Mouse (Mus musculus): ENCODE data around the gene Ostf1. TPM values are rescaled to one million over a fixed set of nuclear protein-coding genes. Genes with fewer than 3 reads are reported as not detected.
"Not testable (repeated sequence)": the region's sequence is repeated elsewhere in the genome, so short reads cannot be mapped to it uniquely, and the experiment has no call there.

Gene Ostf1
- total RNA-seq, 1 experiment from 2014 or later = 125 TPM

DNA sequence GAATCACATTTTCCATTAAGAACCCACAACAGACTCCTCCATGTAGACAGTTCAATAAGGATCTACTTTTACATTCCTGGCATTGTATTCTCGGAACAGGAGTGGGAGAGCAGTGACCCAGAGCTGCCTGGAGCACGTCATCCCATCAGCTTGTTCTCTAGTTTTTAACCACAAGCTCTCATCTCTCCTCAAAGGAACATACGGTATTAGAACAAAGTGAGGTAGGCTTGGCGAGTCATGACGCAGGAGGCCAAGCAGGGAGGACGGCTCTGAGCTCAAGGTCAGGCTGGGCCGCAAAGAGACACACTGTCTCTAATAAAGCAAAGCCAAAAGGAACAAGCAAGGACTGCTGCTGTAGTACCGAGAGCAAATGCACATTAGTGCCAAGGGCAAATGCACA lies 32.6 kb downstream of the Ostf1 start:
- peak; percentile 31 for DNase-seq

GRCm38 (mm10) chr19:18598265-18598926 lies 33.2 kb downstream of the Ostf1 start:
- DNase-seq = no peak

GRCm38 (mm10) chr19:18597772-18598171 lies 33.9 kb downstream of the Ostf1 start:
- no peak for DNase-seq

DNA sequence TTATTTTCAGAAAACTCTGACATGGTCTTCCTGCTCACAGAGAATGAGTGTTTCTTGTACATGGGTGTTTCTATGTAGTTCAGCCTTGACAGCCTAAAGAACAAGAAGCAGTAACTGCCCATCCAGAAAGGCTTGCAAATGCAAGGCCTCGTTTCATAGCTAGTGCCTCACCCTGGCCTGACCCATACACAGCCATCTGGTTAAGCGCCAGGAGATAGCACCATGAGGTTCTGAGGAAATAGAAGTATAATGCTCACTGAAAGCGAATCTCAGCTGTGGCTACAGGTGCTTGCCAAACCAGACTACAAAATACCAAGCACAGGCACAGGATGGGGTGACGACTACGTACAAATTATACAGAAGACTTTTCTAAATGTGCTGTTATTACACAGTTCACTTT lies 34.7 kb downstream of the Ostf1 start:
- no peak for DNase-seq

GRCm38 (mm10) chr19:18593722-18594121 lies 37.9 kb downstream of the Ostf1 start:
- no peak for DNase-seq

GRCm38 (mm10) chr19:18592919-18593318 lies 38.7 kb downstream of the Ostf1 start:
- DNase-seq = no peak

- no peak for DNase-seq
Measured at GRCm38 (mm10) chr19:18590942-18591354, 40.7 kb downstream of the Ostf1 start.

DNA sequence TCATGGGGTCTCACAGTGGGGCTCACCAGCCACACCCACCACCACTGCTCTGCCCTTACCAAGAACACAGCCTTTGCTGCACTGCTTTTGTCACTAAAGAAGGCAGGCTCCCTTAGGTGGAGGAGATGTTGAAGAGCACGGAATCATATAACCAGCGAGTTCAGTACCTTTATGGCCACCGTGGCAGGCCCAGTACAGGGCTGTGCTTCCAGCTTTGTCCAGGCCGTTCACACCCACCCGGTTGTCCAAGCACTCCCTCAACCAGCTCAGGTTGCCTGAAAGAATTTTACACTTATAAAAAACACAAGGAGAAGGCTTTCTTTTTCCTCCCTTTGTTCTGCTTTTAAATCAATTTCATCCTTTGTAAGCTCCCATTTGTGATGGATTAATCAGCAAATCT lies 41.4 kb downstream of the Ostf1 start:
- no peak for DNase-seq

GRCm38 (mm10) chr19:18589276-18589675 lies 42.3 kb downstream of the Ostf1 start:
- no peak for DNase-seq

- not testable (repeated sequence) for DNase-seq
Measured at GRCm38 (mm10) chr19:18588801-18589200, 42.8 kb downstream of the Ostf1 start.

- no peak for DNase-seq
Measured at GRCm38 (mm10) chr19:18588243-18588642, 43.4 kb downstream of the Ostf1 start.

- DNase-seq = no peak
Measured at GRCm38 (mm10) chr19:18587118-18587517, 44.5 kb downstream of the Ostf1 start.

DNA sequence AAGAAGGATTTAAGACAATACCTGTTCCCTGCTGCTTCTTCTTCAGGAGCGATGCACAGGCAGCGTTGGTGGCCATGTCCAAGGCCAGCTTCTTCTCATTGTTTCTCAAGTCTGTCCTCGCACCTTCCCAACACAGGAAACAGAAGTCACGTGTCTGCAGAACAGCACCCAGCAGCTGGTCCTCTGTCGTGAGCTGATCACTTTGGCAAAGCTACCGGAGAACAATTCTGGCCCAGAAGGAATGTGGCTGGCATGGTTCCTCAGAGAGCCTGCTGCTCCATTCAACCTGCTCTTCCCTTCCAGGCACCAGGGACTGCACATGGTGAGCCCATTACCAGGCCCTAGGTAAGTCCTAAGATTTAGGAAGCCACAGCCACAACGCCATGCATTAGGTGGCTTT lies 47.0 kb downstream of the Ostf1 start:
- DNase-seq = no peak

DNA sequence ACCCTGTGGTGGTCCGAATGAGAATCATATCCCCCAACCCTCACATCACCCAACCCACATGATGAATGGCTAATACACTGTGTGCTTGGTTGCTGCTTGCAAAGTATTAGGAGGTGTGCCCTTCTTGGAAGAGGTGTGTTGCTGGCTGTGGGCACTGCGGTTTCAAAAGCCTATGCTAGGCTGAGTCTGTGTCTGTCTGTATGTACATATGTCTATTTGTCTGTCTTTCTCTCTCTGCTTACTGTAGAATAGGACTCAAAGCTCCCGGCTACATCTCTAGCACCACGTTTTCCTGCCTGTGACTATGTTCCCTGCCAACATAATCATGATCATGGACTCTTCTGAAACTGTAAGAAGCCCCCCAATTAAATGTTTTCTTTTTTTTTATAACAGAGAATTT lies 47.9 kb downstream of the Ostf1 start:
- DNase-seq = no peak

GRCm38 (mm10) chr19:18582887-18583286 lies 48.7 kb downstream of the Ostf1 start:
- DNase-seq = no peak

GRCm38 (mm10) chr19:18582226-18582625 lies 49.4 kb downstream of the Ostf1 start:
- no peak for DNase-seq

DNA sequence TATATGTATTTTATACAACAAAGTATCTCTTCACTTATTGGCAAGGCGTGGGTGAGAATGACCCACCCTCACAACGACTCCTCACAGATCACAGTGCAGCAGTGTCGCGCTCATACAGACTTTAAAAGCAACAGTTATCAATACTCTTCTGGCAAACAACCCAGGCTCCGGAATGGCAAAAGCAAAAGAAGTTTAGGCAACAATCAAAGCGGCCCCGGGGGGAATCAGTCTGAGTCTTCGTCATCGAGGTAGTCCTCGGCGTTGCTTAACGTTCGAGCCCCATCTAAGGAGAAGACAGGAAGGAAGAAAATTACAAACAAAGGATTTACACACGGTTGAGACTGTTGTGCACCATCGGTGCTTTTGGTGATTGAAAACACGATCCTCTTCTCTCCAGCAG lies 50.6 kb downstream of the Ostf1 start:
- no peak for DNase-seq

GRCm38 (mm10) chr19:18579012-18579358 lies 52.6 kb downstream of the Ostf1 start:
- DNase-seq = no peak

DNA sequence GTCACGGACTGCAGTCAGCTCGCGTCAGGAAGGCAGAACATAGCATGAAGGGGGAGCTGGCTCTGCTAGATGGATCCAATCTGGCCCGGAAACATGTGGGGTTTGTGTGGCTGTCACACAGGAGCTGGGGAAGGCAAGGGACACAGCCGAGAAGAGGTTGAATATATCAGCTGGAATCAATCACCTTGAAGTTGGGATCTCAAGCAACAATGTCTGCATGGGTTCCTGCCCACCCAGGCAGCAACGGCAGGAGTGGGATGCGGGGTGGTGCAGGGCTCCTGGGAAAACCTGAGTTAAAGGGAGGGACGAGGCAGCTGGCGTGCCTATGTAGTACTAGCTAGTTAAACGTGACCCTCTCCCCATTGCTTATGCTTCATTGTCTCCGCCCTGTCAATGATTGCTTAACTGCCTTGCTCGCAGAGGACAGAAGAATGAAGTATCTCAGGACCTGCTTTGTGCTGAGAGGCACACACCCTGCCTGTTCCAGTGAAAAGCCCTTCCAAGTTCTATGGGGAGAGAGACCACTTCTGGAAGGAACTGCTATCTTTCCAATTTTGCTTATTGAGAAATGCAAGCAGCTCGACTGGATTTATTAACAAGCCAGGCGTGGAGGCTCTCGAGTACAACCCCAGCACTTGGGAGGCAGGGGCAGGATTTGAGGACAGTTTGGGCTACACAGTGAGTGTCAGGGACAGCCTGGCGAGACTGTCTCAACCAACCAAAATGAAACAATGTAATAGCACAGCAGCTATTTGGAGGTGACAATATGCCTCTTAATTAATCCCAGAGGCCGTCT lies 53.2 kb downstream of the Ostf1 start:
- no peak for DNase-seq

DNA sequence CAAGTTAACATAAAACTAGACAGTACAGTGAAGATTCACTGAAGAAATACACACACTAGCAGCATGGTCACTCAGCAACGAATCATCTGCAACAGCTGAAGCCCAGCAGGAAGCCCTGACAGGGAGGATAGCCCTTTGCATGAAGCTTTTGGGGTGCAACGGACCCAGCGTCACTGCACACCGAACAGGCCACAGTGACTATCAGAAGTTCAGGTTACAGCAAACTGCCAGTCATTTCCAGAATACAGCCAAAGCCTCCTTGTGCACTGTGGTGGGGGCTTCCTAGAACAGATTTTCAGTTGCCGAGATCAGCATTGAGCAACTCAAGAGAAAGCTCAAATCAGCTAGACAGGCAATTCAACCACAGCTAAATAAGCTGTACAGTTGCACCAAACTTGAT lies 54.3 kb downstream of the Ostf1 start:
- DNase-seq = no peak

DNA sequence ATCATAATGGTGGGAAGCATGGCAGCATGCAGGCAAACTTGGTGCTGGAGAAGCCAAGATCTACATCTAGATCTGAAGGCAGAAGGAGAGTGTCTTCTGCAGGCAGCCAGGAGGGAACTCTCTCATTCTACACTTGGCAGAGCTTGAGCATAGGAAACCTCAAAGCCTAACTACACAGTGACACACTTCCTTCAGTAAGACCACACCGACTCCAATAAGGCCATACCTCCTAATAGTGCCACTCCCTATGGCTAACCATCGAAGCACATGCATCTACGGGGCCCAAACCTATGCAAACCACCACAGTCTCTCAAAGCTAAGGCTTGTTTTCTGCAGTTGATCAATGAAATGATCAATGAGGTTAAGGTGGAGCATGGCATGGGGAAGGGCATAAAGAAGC lies 55.7 kb downstream of the Ostf1 start:
- no peak for DNase-seq

DNA sequence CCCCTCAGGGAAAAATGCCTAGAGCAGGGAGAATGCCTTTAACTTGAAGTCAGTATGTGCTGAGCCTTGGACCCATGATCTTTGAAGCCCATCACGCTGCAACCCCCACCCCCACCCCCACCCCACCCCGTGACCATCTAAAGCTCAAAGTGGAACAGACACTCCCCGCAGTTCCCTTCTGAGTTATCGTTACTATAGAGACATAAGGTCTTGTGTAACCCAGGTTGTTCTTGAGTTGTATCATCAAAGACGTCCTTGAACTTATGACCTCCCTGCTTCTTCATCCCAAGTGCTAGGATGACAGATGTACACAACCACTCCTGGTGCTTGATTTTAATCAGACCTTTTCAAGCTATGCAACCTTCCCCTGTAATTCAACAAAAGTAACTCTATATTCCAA lies 57.7 kb downstream of the Ostf1 start:
- DNase-seq = no peak

- no peak for DNase-seq
Measured at GRCm38 (mm10) chr19:18573443-18573842, 58.2 kb downstream of the Ostf1 start.

- DNase-seq = no peak
Measured at GRCm38 (mm10) chr19:18569496-18569895, 62.1 kb downstream of the Ostf1 start.

Measured in adrenal gland, postnatal 25 days (tissue).